Mouse (Mus musculus) urinary bladder, postnatal 25 days (tissue): Measurements from ENCODE around the gene Kbtbd13.

Source experiments
- DNase-seq: peaks from one replicate; pipeline ENCODE4 v3.0.0; 2022; ENCODE audit warnings: low spot score

Kbtbd13 gene

DNA sequence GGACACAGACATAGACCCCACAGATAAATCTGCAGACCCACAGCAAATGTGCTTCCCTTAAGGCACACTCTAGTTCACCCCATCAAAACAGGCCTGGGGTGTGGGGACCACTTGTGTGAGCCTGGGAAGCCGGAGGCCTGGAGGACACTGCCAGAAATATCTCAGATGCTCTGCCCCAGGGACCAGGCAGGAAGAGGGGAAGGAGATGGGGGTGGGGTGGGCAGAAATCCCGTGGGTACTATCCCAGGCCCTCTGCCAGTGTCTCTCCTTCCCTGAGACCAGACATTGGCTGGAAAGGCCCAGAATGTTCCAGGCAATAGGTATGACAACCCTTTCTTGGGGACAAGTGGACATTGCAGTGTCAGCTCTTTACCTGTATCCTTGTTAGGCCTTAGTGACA, 2.2 kb upstream of the Kbtbd13 start:
- no peak for DNase-seq

GRCm38 (mm10) chr9:65392638-65393364, 1.3 kb upstream of the Kbtbd13 start:
- peak; percentile 72 for DNase-seq

DNA sequence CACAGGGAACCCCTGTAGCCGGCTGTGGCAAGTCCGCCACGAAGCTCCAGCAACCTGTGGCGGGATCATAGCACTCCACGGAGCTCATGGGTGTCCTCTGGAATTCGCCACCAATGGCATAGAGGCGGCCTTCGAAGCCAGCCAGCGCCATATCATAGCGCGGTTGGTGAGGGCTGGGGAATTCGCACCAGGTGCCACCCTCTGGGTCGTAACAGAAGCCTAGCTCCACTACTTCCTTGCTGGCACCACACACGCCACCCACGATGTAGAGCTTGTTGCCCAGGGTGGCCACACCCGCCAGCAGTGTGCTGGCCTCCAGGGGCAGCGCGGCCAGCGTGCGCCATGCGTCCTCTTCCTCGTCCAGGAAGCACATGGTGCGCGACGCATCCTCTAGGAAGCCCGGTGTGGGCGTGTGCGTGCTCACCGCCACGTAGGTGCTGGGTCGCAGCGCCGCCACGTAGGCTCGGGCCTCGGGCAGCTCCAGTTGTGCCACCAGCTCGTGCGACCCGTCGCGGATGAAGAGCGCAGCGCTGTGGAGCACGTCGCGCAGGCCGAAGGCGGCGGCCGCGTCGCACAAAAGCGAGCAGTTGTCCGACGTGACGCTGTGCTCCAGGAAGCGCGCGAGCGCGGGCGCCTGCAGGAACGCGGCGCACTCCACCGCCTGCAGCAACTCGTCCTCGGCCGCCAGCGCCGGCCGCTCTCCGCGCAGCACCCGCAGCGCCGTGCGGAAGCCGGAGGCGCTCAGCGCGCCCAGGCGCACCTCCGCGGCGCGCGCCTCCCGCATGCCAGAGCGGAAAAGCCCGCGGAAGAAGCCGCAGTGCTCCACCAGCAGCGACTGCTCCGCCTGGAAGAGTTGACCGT, 470 bp downstream of the Kbtbd13 start:
- no peak for DNase-seq

- no peak for DNase-seq
Measured at GRCm38 (mm10) chr9:65386373-65387140, 4.9 kb downstream of the Kbtbd13 start.

DNA sequence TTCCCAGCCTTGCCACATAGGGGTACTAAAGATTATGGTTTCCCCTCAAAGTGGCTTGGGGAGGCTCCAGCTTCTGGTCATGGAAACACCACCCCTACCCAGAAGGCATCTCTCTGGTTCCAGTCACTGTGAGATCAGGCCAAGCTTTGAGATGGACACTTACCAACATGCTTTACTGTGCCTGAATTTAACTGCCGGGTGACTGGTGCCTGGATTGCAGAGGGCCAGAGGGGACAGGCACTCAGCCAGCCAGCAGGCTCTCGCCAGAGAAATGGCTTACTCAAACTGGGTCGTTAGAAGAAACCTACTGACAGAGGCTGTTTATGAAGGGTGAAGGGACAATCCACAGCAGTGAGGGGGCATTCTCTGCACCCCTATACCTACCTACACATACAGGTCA, 7.2 kb downstream of the Kbtbd13 start:
- no peak for DNase-seq

GRCm38 (mm10) chr9:65382751-65383097, 8.7 kb downstream of the Kbtbd13 start:
- DNase-seq = no peak

GRCm38 (mm10) chr9:65382031-65382750, 9.3 kb downstream of the Kbtbd13 start:
- no peak for DNase-seq

DNA sequence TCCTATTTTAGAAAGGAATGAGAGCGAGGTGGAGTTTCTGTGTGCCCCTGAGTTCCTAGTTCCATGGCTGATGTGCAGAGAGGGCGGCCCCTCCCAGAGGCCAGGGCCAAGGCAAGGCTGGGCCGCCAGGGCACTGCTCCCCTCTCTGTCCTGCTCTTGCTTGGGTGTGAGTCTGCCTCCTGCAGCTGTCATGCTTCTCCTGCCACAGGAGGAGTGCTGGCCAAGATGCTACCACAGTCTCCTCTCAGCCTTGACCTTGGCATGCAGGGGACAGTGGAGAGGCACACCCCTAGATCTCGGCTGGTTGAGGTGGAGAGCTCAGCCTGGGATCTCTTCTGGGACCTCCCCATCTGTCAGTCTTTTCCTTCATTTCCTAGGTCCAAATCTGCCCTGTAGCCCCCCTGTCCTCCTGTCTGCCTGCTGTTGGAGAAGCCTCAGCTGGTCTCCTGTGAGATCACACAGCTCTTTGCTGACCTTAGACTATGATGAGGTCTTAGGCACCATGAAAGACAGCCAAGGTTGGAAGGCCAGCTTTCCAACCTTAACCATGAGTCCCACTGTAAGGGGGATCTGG, 10.3 kb downstream of the Kbtbd13 start:
- DNase-seq = no peak

- no peak for DNase-seq
Measured at GRCm38 (mm10) chr9:65375163-65375934, 16.1 kb downstream of the Kbtbd13 start.

GRCm38 (mm10) chr9:65374468-65375162, 16.8 kb downstream of the Kbtbd13 start:
- no peak for DNase-seq

DNA sequence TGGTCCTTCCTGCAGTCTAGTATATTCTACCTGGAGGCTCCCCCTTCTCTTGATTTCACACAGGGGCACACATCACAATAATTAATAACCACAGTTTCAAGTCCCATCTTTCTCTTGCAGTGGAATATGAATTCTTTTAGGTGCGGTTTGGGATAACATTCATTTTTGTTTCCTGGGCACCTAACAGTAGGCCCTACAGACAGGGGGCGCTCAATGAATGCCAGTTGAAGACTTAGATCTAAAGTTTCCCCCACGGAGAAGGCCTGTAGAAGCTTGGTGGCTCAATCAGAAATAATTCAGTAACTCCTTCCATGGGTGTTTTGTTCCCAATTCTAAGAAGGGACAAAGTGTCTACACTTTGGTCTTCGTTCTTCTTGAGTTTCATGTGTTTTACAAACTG, 19.0 kb downstream of the Kbtbd13 start:
- DNase-seq = no peak

- DNase-seq = no peak
Measured at GRCm38 (mm10) chr9:65371756-65372155, 19.7 kb downstream of the Kbtbd13 start.

DNA sequence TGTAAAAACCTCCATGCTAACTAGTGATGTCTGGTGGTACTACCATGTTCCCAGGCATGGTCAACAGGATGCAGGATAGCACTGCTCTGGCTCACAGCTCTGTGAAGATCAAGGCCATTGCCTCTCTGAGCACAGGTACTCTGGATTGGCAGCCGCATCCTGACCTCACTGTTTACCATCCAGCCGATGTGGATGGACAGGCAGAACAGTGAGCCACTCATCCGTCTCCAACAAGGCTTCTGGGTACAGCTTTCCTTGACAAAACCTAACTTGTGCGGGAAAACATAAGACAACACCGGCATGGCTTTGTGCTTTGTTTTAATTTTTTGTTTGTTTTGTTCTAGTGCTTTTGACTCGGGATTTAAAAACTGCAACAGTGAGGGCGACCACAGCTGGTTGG, 25.7 kb downstream of the Kbtbd13 start:
- DNase-seq = no peak

DNA sequence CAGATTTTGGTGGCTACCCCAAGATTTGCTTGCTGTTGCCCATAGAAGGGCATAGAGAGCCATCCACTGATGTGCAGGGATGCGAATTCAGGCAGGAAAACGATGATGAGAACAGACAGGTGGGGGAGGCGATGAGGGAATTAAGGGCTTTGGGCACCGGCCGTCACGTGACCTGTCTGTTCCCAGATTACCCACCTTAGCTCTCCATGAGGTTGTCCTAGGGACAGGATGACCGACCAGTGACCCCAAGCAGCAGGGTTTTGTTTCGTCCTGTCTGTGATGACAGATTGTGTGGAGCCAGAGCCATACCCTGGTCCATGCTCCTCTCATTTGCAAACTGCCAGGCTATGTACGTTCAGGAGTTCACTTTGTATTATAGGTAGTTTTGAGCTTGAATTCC, 27.8 kb downstream of the Kbtbd13 start:
- no peak for DNase-seq

GRCm38 (mm10) chr9:65360641-65361448, 30.6 kb downstream of the Kbtbd13 start, which contains the start of gene Ubap1l:
Gene Ubap1l, plus strand, starts transcription at chr9:65361041.
- DNase-seq = no peak

DNA sequence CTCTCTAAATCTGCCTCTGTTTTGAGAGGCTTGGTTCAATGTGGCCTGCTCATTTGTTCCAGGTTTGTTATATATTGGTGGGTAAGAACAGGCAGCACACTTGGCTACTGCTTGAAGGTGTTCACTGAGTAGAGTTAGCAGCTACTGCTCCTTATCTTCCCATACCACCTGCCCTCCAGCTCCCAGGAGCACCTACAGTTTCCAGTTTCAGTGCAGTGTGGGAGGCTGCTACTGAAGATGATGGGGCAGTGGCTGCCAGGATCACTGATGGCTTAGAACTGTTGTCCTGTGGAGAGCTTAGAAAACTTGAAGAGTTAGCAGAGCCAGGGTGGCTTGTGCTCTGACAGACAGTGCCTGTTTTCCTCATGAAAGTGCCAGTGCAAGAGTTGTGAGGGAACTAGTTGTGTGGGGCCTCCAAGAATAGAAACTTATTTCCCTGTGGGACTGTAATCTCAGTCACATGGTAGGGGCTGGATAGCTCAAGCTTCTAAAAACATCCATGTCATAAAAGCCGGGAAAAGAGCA, 32.4 kb downstream of the Kbtbd13 start:
- no peak for DNase-seq

DNA sequence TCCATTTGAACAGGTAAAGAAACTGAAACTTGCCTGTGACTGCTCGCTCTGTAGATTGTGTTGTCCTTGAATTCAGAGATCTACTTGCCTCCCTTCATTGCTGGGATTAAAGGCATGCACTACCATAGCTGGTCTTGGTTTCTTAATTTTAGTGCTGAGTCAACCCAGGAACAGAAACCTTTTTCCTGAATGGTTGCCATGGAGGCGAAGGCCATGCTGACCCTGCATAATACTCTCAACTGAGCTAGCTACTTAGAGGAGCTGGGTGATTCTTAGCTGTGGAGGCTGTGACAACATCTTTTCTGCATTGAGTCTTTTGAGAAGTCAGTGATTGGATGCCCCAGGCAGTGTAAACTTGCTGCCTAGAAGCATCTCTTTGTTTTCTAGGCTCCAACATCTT, 34.5 kb downstream of the Kbtbd13 start:
- DNase-seq = no peak

- no peak for DNase-seq
Measured at GRCm38 (mm10) chr9:65356561-65356960, 34.9 kb downstream of the Kbtbd13 start.

- DNase-seq = no peak
Measured at GRCm38 (mm10) chr9:65353251-65353650, 38.2 kb downstream of the Kbtbd13 start.
